Mouse (Mus musculus) kidney, adult 11 months (tissue): ENCODE data around the gene Pmpca.

ENCODE experiments used
- DNase-seq: peaks from one replicate; pipeline ENCODE4 v3.0.0; 2022

Pmpca gene

DNA sequence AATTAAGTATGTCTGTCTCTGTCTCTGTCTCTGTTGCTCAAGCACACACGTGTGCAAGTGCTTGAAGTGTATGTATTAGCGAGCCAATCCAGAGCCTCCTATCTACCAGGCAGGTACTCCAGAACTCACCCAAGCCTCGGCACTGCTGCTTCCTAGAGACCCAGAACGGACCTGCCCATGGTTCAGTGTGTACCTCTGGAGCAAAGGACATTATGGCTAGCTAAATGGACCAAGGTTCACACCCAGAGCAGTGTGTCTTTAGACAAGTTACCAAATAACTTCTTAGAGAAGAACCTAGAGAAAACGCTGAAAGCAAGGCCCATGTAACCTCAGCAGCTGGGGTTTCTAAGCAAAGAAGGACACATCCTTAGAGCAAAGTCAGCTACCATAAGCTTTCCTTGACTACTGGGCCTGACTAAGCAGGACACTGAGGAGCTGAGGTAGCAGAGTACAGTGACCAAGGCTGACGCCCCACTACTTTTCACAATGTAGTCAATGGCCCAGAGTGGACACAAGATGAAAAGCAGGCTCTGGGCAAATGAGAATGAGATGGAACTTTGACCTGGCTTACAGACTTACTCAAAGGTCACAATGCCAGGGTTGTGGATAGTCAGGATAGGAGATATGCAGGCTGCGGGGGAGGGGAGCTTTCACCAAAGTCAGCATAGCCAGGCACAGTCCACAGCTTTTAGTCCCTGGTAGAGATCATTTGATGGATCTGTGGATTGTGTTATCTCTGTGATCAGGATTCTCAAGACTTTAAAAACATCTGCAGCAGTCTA, 45.8 kb downstream of the Pmpca start:
- DNase-seq = peak; percentile 79

DNA sequence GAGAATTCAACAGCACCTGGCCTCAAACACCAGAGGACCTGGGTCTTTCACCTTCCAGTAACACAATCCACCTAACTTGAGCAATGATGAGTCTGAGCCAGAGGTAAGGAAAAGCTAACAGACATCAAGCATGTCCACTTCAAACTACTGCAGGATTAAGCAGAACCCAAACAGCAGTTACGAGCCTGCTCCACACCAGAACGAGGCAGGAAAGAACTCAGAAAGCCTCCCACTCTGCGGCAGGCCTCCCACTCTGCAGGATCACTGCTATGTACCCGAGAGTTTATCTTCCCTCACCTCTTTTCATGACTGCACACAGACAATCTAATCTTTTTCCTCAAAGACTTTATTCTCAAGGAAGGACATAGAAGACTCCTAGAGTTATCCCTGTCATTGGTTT, 48.1 kb downstream of the Pmpca start:
- DNase-seq = no peak

GRCm38 (mm10) chr2:26438373-26438772, 49.2 kb downstream of the Pmpca start:
- no peak for DNase-seq

DNA sequence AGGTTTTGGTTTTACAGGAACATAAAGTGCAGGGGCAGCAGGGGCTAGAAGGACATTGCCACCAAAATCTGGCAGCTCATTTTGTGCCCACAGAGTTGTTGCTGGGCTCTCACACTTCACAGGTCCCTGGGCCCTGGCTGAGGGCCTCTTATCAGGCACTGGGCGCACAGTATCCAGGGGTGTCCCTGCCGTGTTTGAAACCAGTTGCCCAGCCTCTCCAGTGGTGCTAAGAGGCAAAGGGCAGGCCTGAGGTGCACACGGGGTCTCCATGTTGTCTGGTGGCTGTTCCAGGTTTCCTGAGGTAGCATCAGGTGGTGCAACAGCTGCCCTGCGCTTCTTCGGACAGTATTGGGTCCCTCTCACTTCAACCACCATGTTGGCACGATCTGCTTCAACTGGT, 50.5 kb downstream of the Pmpca start:
- no peak for DNase-seq

GRCm38 (mm10) chr2:26441261-26441660, 52.1 kb downstream of the Pmpca start:
- DNase-seq = no peak

- no peak for DNase-seq
Observed at GRCm38 (mm10) chr2:26441688-26442087, 52.5 kb downstream of the Pmpca start.

GRCm38 (mm10) chr2:26442843-26443242, 53.7 kb downstream of the Pmpca start:
- DNase-seq = no peak

DNA sequence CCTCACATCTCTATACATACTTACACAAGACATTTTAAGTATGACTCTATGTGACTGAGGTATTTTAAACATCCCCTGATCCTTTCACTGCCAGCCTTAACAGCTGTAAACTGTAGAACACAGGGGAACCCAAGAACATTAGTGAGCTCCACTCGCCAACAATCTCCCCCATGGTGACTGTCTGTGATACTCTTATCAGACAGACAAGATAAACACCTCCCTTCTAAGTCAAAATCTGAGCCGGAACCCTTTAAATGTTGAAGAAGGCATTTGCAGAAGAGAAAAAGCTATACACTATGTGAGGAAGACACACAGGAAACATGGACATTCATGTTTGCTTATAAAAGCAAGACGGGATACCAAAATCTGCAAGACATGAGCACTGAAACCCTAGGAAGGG, 54.7 kb downstream of the Pmpca start:
- DNase-seq = no peak

DNA sequence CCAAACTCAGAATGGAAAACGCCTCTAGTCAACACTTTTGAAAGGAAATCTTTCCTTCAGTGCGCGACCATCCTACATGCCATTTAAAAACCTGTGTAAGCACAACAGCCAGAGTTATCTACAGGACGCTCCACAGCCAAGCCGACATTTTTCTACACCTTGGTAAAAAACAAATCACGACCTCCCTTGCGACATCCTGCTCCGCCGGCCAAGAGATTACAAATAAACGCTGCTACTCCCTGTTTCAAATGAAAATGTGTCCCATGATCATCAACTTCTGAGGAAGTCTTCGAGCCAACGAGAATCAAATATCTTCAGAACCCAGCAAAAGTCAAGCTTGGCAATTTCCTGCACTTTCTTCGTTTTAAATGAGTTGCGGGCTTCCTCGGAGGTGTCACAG, 55.2 kb downstream of the Pmpca start:
- DNase-seq = no peak

DNA sequence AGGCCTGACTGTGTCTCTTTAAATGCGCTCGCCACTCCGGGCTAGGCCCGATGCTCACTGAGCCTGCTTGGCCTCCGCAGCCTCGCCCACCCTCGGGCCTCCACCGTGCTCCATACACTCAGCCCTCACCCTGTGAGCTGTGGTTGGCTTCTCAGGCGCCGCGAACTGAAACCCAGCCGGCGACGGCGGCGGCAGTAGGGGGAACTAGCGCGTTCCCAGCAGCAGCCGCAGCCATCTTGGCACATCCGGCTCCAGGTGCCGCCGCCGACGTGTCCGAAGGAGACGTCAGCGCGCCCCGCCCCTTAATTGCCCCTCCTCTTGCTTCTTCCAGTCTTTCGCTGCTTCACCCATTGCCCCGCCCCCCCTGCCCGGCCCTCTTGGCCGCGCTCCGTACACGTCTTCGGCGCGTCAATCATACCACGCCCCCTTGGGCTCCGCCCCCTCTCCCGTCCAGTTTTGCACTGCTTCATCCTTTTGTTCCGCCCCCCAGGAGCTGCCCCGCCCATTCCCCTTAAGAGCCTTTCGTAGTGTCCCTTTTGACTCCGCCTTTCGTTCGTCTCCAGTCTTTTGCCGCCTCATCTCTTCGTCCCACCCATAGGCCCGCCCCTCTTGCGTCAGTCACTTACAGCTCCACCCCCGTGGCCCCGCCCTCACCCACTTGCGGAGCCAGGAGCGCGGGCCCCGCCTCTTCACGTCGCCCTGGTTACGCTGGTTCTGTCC, 56.0 kb downstream of the Pmpca start, which contains the start of gene Sec16a:
TSS of gene Sec16a (minus strand) at position 271 of the 720 bp plus-strand sequence.
- peak; percentile 100 for DNase-seq

GRCm38 (mm10) chr2:26445666-26446445, 56.7 kb downstream of the Pmpca start:
- DNase-seq = peak; percentile 98

- DNase-seq = peak; percentile 31
Observed at GRCm38 (mm10) chr2:26446671-26447070, 57.5 kb downstream of the Pmpca start.
